Mouse (Mus musculus): ENCODE measurements around the gene Gm21987. TPM values are rescaled to one million over a fixed set of nuclear protein-coding genes. Genes with fewer than 3 reads are reported as not detected.
"Not testable (repeated sequence)": the region's sequence is repeated elsewhere in the genome, so short reads cannot be mapped to it uniquely, and the experiment has no call there.

Gm21987 gene
- total RNA-seq, 2 experiments from 2014 or later: not detected

GRCm38 (mm10) chr16:38326778-38327397 lies 20.0 kb upstream of the Gm21987 start:
- TF ChIP-seq CTCF (conservative IDR thresholded peaks at IDR 0.05): no peak

GRCm38 (mm10) chr16:38329340-38329739 lies 17.5 kb upstream of the Gm21987 start:
- Histone ChIP-seq H3K4me3 (no peak overlapping the region), H3K27ac (no peak overlapping the region)
- peak; percentile 22; the same call in 1 of the 2 replicates for TF ChIP-seq CTCF (conservative IDR thresholded peaks at IDR 0.05)
- DNase-seq (ENCODE audit: low spot score in 2 of 2): no peak

More at GRCm38 (mm10) chr16:38326778-38327397, 20.0 kb upstream of the Gm21987 start:
- Histone ChIP-seq H3K4me3 (no peak overlapping the region), H3K27ac (no peak overlapping the region)
- no peak for DNase-seq (ENCODE audit: low spot score in 2 of 2)

DNA sequence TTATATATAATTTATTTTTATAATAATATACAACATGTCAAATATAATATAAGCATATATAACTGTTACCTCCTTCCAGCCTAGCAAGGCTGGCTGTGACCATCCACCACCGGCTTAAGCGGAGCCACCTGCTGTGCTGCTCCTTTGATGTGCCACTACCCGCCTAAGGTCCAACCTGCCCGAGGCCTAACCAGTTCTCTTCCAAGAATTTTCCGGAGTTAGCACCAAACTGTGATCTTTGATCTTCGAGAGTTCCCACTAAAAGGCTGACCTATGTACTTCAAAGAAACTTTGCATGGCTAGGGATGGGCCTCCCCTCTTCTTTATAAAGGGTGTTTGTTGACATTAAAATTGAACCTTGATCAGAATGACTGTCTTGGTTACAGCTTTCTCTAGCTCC lies 12.4 kb upstream of the Gm21987 start:
- TF ChIP-seq CTCF (conservative IDR thresholded peaks at IDR 0.05): no peak
- Histone ChIP-seq H3K27ac (no peak overlapping the region), H3K4me3 (no peak overlapping the region)
- DNase-seq (ENCODE audit: low spot score in 2 of 2): no peak

DNA sequence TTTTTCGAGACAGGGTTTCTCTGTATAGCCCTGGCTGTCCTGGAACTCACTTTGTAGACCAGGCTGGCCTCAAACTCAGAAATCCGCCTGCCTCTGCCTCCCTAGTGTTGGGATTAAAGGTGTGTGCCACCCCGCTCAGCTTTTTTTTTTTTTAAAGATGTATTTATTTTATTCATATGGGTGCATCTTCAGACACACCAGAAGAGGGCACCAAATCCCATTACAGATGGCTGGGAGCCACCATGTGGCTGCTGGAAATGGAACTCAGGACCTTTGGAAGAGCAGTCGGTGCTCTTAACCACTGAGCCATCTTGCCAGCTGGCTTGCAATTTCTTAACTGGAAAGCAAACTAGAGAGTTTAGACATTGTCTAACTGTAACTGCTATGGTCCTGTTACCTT lies 8.8 kb upstream of the Gm21987 start:
- H3K27ac ChIP-seq; H3K4me3 ChIP-seq; DNase-seq (ENCODE audit: low spot score in 2 of 2): not testable (repeated sequence)
- peak; percentile 56 for TF ChIP-seq CTCF (conservative IDR thresholded peaks at IDR 0.05)

DNA sequence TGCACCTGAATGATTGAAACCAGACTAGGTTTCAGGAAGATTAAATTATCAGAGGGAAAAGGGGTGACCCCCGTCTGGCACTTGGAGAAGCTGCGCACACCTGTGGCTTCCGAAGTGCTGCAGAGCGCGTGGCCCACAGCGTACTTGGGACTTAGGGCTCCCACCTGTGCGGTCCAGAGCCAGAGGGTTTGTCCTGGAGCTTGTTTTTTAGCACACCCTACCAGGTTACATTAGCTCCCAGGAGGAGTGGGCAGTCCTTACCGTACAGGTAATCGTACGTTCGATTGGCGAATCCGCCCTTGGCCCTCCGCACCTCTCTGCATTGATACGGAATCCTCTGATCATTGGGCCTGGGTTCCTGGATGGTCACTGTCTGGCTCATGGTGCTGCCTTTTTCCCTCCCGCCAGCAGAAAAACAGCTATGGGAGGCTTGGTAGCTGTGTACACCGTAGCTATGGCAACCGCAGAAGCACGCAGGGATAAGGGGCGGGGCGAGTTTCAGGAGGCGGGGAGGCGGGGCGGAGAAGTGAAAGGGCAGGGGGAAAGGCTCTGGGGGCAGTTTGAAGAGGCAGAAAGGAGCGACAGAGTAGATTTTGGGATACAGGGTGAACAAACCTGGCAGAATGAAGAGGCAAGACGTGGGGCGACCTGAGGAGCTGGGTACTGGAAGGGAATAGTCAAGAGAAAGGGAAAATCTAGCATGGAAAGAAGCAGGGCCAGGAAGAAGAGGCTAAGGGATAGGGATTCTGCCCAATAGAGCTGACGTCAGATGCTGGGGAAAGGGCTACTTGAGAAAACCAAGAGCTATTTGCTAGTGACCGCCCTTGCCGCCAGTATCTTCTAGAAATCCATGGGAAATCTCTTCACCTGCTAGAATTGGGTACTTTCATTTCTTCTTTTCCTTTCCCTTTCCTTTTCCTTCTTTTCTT lies 5.2 kb upstream of the Gm21987 start, which contains the start of gene Maats1:
TSS of gene Maats1 (minus strand) at position 748 of the 929 bp plus-strand sequence.
- Histone ChIP-seq H3K4me3 (peak within 1 kb of the TSS; percentile 59), H3K27ac (peak within 1 kb of the TSS; percentile 55)
- TF ChIP-seq CTCF (conservative IDR thresholded peaks at IDR 0.05): no peak
- peak; percentile 67 to 70 for DNase-seq (ENCODE audit: low spot score in 2 of 2)

DNA sequence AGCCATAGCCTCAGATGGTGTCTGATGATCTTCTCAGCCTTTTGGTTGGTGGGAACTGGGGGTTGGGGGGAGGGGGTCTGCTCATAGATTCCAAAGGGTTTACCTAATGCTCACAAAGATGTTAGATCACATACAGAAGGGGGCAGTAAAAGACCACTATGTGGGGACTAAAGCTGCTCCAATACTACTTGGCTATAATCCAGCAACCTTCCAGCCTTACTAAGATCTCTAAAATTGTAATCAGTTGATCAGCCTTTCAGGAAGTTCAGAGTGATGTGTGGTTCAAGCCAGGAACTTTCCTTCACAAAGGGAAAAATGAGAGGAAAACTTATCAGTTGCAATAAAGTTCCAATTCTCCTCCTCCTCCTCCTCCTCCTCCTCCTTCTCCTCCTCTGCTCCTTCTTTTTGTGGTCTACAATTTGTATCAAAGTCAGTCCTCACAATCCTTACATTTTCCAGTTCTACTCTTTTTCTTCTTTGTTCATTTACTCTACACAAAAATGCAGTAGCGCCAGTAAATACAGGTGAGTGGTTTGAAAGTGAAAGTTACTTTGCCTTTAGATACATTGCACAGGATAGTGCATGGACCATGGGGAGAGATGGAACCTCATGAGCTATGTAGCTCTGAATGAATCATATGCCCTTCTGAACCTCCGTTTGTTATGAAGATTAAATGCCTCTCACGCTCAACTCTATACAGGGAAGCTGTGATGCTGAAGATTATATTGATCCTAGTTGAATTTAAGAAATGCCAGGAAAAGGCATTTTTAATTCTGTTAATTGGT lies 1.7 kb upstream of the Gm21987 start:
- peak in 1 of 2 experiments; percentile 19 for DNase-seq (ENCODE audit: low spot score in 2 of 2)
- no peak overlapping the region for H3K27ac ChIP-seq
- H3K4me3 ChIP-seq: no peak overlapping the region
- TF ChIP-seq CTCF (conservative IDR thresholded peaks at IDR 0.05): peak; percentile 68

GRCm38 (mm10) chr16:38347588-38347987 lies 748 bp downstream of the Gm21987 start:
- Histone ChIP-seq H3K27ac (peak overlapping the region; percentile 93; the same call in 1 of the 2 replicates), H3K4me3 (peak overlapping the region; percentile 82)
- DNase-seq (ENCODE audit: low spot score in 2 of 2): no peak
- no peak for TF ChIP-seq CTCF (conservative IDR thresholded peaks at IDR 0.05)

DNA sequence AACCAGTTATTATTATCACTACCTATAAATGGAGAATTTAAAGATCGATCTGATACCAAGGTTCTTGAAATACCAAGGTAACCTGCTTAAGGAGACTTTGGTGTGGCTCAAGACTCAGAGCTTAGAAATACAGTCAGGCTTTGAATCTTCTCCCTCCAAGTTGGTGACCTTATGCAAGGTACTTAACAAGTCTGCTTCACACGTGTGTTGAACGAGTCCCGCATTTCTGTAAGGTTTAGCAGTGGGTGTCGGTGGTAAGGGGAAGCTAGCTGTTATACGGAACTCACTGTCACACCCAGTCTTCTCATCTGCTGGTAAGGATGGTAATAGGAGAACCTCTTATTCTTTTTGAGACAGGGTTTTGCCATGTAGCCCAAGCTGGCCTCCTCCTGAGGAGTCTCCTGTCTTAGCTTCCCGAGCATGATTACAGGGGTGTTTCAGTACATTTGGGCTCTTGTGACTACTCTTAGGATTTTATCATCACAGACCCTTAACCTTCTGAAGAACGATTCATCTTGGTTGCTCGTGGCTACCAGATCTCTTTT lies 1.4 kb downstream of the Gm21987 start:
- TF ChIP-seq CTCF (conservative IDR thresholded peaks at IDR 0.05): no peak
- no peak for DNase-seq (ENCODE audit: low spot score in 2 of 2)
- H3K27ac ChIP-seq: no peak overlapping the region
- no peak overlapping the region for H3K4me3 ChIP-seq

DNA sequence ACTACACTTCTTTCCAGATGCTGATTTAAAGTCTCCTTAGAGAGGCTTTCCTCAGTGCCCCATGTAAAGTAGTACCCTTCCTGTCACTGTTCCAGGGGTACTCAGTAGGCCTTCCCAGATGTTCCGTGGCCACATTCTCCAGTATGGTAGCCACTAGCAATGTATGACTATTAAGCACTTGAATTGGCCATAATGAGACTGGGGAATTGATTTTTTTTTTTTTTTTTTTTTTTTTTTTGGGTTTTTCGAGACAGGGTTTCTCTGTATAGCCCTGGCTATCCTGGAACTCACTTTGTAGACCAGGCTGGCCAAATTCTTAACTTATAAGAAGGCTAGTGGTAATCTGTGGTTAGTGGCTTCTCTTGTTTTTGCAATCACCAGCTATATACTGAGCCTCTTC lies 3.0 kb downstream of the Gm21987 start:
- H3K27ac ChIP-seq: no peak overlapping the region
- no peak overlapping the region for H3K4me3 ChIP-seq
- TF ChIP-seq CTCF (conservative IDR thresholded peaks at IDR 0.05): no peak
- no peak for DNase-seq (ENCODE audit: low spot score in 2 of 2)

GRCm38 (mm10) chr16:38350361-38350855 lies 3.6 kb downstream of the Gm21987 start:
- no peak overlapping the region for H3K27ac ChIP-seq
- H3K4me3 ChIP-seq: no peak overlapping the region
- DNase-seq (ENCODE audit: low spot score in 2 of 2): no peak
- TF ChIP-seq CTCF (conservative IDR thresholded peaks at IDR 0.05): no peak

GRCm38 (mm10) chr16:38350939-38351338 lies 4.1 kb downstream of the Gm21987 start:
- no peak for DNase-seq (ENCODE audit: low spot score in 2 of 2)
- H3K4me3 ChIP-seq: no peak overlapping the region
- TF ChIP-seq CTCF (conservative IDR thresholded peaks at IDR 0.05): no peak
- no peak overlapping the region for H3K27ac ChIP-seq

DNA sequence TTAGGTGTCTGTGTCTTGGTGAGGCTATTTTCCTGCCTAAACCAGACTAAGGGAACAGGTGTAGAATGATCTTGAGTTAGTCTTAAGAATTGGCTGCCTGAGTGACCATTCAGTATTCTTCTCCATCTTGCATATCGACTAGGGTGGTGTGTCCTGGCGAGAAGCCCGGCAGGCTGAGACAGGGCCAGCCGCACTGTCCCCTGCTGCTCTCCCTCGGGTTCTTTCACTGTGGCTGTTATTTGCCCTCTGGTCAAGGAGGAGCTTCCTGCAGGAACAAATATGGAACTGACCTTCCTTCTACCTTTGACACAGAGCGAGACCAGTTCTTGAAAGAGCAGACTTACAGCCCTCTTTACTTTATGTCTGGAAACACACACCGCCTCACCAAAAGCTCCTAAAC lies 5.2 kb downstream of the Gm21987 start:
- H3K27ac ChIP-seq: no peak overlapping the region
- DNase-seq (ENCODE audit: low spot score in 2 of 2): no peak
- TF ChIP-seq CTCF (conservative IDR thresholded peaks at IDR 0.05): no peak

More for the DNA sequence above, 5.2 kb downstream of the Gm21987 start:
- no peak overlapping the region for H3K4me3 ChIP-seq
